Mouse (Mus musculus): ENCODE measurements around the gene Atp5l.

DNA sequence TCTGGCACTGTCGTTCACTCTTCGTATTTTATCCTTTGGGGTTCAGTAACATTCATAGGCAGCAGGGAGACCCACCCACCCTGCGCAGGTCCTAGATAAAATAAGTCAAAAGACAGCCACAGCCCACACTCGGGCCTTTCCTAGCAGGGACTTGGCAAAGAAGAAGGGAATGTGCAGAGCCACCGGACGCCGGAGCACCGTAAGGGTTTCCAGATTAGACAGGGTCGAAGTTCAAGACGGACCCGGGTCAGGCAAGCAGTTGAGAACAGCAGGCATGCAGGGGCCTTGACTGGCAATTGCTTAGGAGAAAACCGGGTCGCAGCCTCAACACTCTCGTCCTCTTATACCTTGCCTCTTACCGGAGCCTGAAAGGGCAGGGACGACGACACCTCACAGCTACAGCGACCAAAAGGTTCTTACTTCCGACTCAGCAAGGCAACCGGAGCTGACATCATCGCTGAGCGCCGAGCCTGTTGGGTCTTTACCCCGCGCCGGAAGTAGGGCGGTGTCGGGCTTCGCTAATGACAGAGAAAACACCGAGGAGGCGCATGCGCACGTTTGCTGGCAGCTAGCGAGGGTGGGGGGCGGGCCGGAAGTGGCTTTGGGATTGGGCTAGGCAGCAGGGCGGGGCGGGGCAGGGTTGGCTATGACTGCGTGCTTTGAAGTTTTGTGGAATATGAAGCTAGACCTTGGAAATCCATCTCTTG lies 44.7 kb upstream of the Atp5l start, which contains the start of gene Ube4a:
- TF ChIP-seq CTCF (IDR thresholded peaks at IDR 0.05; ENCODE audit: insufficient read depth, low read length) (no peak), POLR2A (IDR thresholded peaks at IDR 0.05; ENCODE audit: borderline replicate concordance, extremely low read depth, low read depth, low read length) (peak; percentile 93)

Measured in lung, adult 2 months (tissue).